Mouse (Mus musculus) left cerebral cortex, postnatal 4 days (tissue): Measurements from ENCODE around the gene Rccd1. TPM values are rescaled to one million over a fixed set of nuclear protein-coding genes. Genes with fewer than 3 reads are reported as not detected.

Source experiments
- DNase-seq: peaks from one replicate; pipeline ENCODE4 v3.0.0-alpha.2; 2022
- intact Hi-C: fragments of 180-260 bp; cut with DNase I; formaldehyde crosslinking; loops from one replicate; pipeline ENCODE4 v1.15.1; 2025
- total RNA-seq, 2 experiments: library from RNA; stranded (reverse); gene quantifications; 2 replicates each; pipeline ENCODE4 v1.2.3; 2021

Gene Rccd1
- total RNA-seq, 2 experiments from 2014 or later, result 16.9 to 22.8 TPM

GRCm38 (mm10) chr7:80310771-80311170, 13.5 kb downstream of the Rccd1 start:
- intact Hi-C loops, result no loop called here

GRCm38 (mm10) chr7:80307766-80308165, 16.5 kb downstream of the Rccd1 start:
- intact Hi-C loops, result no loop called here
- no peak for DNase-seq

More at GRCm38 (mm10) chr7:80310771-80311170, 13.5 kb downstream of the Rccd1 start:
- no peak for DNase-seq

GRCm38 (mm10) chr7:80301522-80301921, 22.7 kb downstream of the Rccd1 start:
- intact Hi-C loops, result no loop called here
- no peak for DNase-seq

GRCm38 (mm10) chr7:80299568-80299967, 24.7 kb downstream of the Rccd1 start:
- no peak for DNase-seq
- intact Hi-C loops, result no loop called here

GRCm38 (mm10) chr7:80298754-80299153, 25.5 kb downstream of the Rccd1 start:
- no peak for DNase-seq
- intact Hi-C loops, result no loop called here

- intact Hi-C loops, result no loop called here
- DNase-seq, result no peak
These were observed 27.2 kb downstream of the Rccd1 start for GRCm38 (mm10) chr7:80297041-80297440.

- DNase-seq, result no peak
- intact Hi-C loops, result no loop called here
These were observed 27.8 kb downstream of the Rccd1 start for GRCm38 (mm10) chr7:80296462-80296861.

- DNase-seq, result no peak
- intact Hi-C loops, result no loop called here
These were observed 29.2 kb downstream of the Rccd1 start for GRCm38 (mm10) chr7:80294764-80295648.

GRCm38 (mm10) chr7:80294062-80294763, 30.0 kb downstream of the Rccd1 start, which contains the start of gene Prc1:
Gene Prc1, plus strand, starts transcription at chr7:80294450.
- DNase-seq, result peak; percentile 98
- intact Hi-C loops, result no loop called here

GRCm38 (mm10) chr7:80287736-80288135, 36.5 kb downstream of the Rccd1 start:
- no peak for DNase-seq
- intact Hi-C loops, result no loop called here

GRCm38 (mm10) chr7:80285725-80286124, 38.5 kb downstream of the Rccd1 start:
- no peak for DNase-seq
- intact Hi-C loops, result no loop called here

- intact Hi-C loops, result no loop called here
- no peak for DNase-seq
These were observed 39.9 kb downstream of the Rccd1 start for GRCm38 (mm10) chr7:80284391-80284790.

- intact Hi-C loops, result no loop called here
- no peak for DNase-seq
These were observed 40.9 kb downstream of the Rccd1 start for GRCm38 (mm10) chr7:80283226-80283918.

- no peak for DNase-seq
- intact Hi-C loops, result no loop called here
These were observed 42.6 kb downstream of the Rccd1 start for GRCm38 (mm10) chr7:80281646-80282045.

- intact Hi-C loops, result no loop called here
- DNase-seq, result no peak
These were observed 43.3 kb downstream of the Rccd1 start for GRCm38 (mm10) chr7:80280998-80281397.

GRCm38 (mm10) chr7:80280032-80280431, 44.2 kb downstream of the Rccd1 start:
- intact Hi-C loops, result no loop called here
- DNase-seq, result no peak

- DNase-seq, result no peak
- intact Hi-C loops, result no loop called here
These were observed 47.9 kb downstream of the Rccd1 start for GRCm38 (mm10) chr7:80276374-80276773.

- no peak for DNase-seq
- intact Hi-C loops, result no loop called here
These were observed 50.8 kb downstream of the Rccd1 start for GRCm38 (mm10) chr7:80273456-80273855.

GRCm38 (mm10) chr7:80269751-80270255, 54.5 kb downstream of the Rccd1 start:
- intact Hi-C loops, result no loop called here
- DNase-seq, result peak; percentile 51

GRCm38 (mm10) chr7:80268897-80269750, 55.1 kb downstream of the Rccd1 start, which contains the start of gene Vps33b:
Gene Vps33b, plus strand, starts transcription at chr7:80269649.
- intact Hi-C loops, result no loop called here
- peak; percentile 97 for DNase-seq
